Mouse (Mus musculus) left cerebral cortex, adult 9 months (tissue): ENCODE data around the gene Serpinb1c.
"Not testable (repeated sequence)": the region's sequence is repeated elsewhere in the genome, so short reads cannot be mapped to it uniquely, and the experiment has no call there.

Source experiments
- DNase-seq, 2 experiments: peaks; one replicate each; pipeline ENCODE4 v3.0.0; 2022; ENCODE audit warnings: low spot score in 2 of 2

Gene Serpinb1c

DNA sequence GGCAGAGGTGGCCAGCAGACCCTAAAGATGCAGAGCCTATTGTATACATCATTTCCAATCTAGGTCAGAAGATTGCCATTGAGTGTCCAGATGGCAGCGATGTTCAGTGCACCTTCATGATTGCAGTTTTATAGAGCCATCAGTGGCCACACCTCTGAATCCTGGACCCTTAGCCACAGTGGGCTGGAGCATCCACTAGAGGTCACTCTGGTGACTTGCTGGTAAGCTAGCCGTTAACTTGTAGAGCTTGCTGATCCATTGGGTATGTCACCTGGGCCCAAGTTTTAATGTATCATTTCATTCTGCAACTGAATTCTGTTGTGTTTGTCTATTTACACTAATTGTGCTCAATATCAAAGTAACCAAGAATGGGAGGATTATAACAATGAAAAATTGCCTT, 32.4 kb downstream of the Serpinb1c start:
- no peak for DNase-seq

- not testable (repeated sequence) for DNase-seq
These were observed 33.5 kb downstream of the Serpinb1c start for GRCm38 (mm10) chr13:32864529-32864928.

DNA sequence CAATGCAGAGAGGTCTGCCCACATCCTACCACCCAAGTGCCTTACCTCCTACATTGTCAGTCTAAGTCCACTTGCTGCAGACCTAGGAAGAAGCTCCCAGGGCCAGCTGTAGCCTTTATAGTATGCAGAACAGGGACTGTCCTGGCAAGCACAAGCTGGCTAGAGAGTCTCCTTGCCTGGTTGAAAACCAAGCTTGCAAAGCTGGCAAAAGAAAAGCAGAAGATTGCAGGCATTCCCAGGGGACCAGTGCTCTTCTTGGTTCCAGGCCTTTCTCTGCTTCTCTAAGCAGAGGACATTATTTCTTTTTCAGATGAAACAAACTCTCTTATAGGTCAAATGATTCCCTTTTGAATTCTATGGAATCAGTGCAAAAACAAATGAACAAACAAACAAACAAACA, 34.6 kb downstream of the Serpinb1c start:
- no peak for DNase-seq

DNA sequence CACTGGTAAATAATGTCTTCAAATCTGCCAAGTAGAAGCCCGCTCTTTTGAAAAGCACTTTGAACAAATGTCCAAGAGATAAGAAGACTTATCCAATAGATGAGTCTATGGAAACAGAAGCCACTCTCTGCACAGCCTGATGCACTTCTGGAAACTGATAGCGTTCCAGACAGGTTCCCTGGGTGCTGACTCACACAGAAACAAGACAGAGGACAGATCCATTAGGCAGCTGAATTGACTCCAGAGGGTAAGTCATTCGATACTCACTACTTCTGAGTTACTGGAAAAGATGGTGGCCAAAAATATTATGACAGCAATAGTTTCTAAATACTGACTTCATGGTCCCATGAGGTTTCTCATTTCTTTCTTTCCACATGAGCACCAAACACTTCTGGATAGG, 37.2 kb downstream of the Serpinb1c start:
- no peak for DNase-seq

- DNase-seq: no peak
These were observed 44.9 kb downstream of the Serpinb1c start for GRCm38 (mm10) chr13:32853073-32853472.

DNA sequence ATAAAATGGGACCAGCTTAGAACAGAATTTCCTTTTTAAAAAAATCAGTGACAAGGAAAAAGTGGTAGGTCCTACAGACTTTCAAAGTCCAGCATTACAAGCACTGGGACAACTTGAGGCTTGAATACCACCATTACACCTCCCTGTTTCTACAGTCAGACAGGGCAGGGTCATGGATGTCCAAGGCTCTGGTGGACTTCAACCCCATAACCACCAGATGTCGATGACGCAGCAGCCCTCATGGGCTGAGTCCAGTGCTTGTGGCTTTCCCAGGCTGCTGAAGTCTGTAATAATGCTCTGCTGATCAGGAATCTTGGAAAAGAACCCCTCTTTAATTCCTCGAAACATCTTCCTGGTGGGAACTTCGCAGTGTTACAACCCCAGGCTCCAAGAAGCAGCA, 45.5 kb downstream of the Serpinb1c start:
- DNase-seq: no peak

GRCm38 (mm10) chr13:32851967-32852366, 46.0 kb downstream of the Serpinb1c start:
- DNase-seq: peak in 1 of 2 experiments; percentile 48

GRCm38 (mm10) chr13:32850668-32851404, 47.2 kb downstream of the Serpinb1c start, which contains the start of gene Serpinb1a:
TSS of gene Serpinb1a (minus strand) at chr13:32851185.
- DNase-seq: no peak

DNA sequence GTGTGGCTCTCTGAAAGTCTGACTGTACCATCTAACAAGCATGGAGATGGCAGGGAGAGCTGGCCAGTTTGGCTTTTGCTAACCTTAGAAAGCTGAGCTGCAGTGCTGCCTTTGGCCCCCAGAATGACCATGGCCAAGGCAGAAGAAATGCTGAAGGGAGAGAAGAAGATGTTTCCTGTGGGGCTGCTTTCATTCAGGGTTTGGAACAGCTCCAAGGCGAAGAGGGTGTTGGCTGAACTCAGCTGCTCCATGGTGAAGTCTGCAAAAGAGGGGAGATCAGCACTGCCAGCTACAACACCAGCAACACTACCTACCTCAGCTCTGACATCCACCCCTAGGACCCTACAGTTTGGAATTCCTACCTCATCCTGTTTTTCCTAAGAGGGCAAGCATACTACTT, 47.9 kb downstream of the Serpinb1c start:
- DNase-seq: no peak

- no peak for DNase-seq
These were observed 48.4 kb downstream of the Serpinb1c start for GRCm38 (mm10) chr13:32849531-32850123.

DNA sequence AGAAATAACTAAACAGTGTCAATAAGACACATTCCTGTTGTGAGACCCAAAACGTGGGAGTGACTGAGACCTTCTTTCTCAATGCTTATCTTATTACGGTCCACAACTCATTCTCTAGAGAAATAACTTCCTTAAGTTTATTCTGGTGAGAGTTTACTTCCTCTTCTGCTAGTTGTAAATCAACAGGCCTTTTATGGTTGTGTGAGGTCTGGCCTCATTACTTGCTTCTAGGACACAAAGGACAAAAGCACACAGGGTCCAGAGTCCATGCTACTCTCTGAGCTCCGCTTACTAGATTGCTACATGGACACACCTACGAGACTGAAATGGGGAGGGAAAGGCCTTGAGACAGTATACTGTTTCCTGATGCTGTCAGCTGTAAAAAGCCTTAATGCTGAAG, 48.9 kb downstream of the Serpinb1c start:
- no peak for DNase-seq

DNA sequence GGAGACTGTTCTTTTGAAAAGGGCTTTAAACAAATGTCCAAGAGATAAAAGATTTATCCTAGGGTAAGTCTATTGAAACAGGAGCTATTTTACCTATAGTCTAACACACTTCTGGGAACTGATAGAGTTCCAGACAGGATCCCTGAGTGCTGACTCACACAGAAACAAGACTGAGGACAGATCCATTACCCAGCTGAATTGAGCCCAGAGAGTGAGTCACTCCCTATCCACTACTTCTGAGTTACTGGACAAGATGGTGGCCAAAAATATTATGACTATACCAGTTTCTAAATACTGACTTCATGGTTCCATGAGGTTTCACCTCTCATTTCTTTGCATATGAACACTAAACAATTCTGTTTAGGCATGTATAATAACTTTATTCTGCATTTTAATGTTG, 51.8 kb downstream of the Serpinb1c start:
- no peak for DNase-seq

DNA sequence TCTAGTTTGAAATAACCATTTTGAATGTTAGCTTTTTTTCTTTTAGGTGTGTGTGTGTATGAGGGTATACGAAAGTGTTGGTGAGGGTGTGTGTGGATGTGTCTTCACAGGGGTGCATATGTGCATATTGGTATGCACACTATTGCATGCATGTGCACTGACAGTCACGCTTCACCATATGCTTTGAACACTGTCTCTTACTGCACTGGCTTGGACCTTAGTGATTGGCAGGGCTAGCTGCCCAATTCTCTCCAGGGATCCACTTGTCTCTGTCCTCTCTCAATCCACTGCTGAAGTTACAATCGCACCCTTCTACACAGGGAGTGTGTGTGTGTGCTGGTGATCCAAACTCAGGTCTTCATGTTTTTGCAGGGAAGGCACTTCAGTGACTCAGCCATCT, 56.7 kb downstream of the Serpinb1c start:
- DNase-seq: no peak

DNA sequence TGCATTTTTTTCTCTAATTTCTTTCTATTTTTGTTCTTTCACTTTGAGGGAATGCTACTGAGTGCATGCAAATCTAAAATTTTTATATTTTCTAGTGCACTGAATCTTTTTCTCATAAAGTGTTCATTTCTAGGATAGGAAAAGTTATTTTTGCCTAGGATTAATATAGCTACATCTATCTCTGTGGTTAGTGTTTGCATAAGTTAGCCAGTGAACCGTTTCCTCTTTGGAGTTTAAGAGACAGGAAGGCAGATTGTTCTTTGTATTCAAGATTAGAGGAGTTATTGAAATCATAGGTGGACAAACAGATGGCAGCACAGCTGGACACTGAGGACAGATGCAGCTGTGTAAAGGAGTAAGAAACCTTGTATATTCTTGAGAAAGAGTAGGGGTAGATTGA, 58.7 kb downstream of the Serpinb1c start:
- DNase-seq: no peak

- no peak for DNase-seq
These were observed 63.5 kb downstream of the Serpinb1c start for GRCm38 (mm10) chr13:32834513-32834912.

DNA sequence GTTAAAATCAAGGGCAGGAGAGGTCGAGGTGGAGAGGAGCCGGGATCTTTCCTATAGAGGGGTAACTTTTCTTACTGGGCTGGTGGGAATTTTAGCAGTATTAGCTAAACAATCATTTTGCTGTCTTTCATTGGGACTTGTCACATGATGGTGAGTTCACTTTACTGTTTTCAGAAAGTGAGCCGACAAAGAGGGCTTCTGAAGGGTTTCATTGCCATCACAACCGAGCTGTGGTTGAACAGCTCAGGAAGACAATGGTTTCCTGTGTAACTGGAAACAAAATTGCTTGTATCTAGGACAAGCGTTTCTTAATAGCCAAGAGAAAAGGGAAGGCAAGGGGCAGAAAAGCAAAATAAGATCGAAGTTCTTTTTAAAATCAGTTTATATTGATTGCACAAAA, 64.8 kb downstream of the Serpinb1c start:
- DNase-seq: peak in 1 of 2 experiments; percentile 22

- no peak for DNase-seq
These were observed 65.2 kb downstream of the Serpinb1c start for GRCm38 (mm10) chr13:32832776-32833175.

DNA sequence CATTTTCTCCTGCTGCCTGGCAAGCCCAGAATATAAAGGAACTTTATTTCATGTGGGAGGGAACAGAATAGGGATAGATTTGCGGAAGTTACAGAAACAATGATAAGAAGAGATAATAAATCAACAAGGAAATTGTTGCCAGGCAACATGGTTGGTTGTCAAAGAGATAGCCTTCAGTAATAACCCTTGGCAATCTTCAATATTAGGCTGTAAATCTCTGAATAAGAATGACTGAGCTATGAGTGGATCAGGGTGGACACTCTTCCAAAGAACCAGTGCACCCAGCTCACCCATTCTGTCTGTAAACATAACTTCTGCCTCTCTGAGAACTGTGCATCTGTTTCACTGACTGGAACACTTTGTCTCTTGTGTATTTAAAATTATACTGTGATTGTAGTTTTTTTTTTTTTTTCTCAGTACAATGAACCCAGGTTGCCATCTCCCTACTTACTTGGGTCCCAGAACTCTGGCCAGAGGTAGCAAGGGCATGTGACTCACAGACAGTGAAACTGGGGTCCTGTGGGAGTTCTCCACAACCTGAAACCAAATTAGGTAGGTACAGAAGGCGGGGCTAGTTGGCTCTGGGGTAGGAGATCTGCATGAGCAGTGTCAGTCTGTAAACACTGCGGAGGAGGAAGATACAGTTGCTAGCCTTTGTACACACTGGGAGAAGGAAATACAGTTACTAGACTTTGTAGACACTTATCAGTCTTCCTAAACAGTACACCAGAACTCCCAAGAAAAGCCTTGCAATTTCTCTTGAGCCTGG, 66.3 kb downstream of the Serpinb1c start:
- DNase-seq: no peak
